22 mouse cellular contexts compared by ENCODE assay signal in the genomic region with DNA sequence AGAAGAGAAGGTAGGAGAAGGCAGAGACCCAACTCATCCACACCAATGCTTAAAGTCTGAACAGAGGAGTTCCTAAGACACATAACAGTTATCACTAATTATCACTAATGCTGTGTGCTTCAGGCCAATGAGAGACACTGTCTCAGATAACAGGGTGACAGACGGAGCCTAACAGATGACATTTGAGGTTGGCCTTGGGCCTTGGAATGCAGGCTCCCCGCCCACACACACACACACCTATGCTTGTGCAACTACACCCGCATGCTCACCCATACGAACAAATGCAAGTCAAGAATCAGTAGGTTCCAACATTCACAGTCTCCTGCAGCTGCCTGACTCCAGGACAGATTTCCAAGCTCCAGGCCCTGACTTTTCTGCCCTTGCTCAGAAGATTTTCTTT.
DNase-seq lines count a peak whose midpoint lies in the region; ATAC-seq lines count a peak whose summit lies in the region.
"Had no signal": no experiment of that assay in that cellular context is flagged by ENCODE, and none has a peak within 500 bp of the region (broad histone marks: within the 10 kb centered on the region; RNA-seq: fewer than 3 reads in every experiment).

No protein-coding gene starts in this region.

- DNase-seq in cerebellum, adult 11 months = peak; percentile 13
- peak; percentile 43 to 55 for DNase-seq in cerebellum, postnatal 14 days
- peak; percentile 25 for DNase-seq in thymus, postnatal 25 days
- DNase-seq in kidney, postnatal 25 days = no peak
- no peak for DNase-seq in adrenal gland, adult 8-10 months
- no peak for DNase-seq in layer of hippocampus, postnatal 10 days (ENCODE audit: low spot score in 2 of 2)
- DNase-seq: gastrocnemius, postnatal 36 days; kidney, adult 11 months; kidney, postnatal 10 days; layer of hippocampus, adult 9-11 months; lung, embryonic 14.5 days; retina, postnatal 1 day had no signal

- H3K27me3 ChIP-seq in liver, embryonic 16.5 days (ENCODE audit: control insufficient read depth, insufficient read depth, low read depth, low read length) = no peaks in the 10 kb centered on the region
- no peaks in the 10 kb centered on the region for H3K27me3 ChIP-seq in liver, embryonic 12.5 days (replicated peaks)
- H3K27me3 ChIP-seq: embryonic facial prominence, embryonic 12.5 days; forebrain, embryonic 15.5 days; limb, embryonic 15.5 days; midbrain, embryonic 13.5 days; stomach, embryonic 15.5 days had no signal

- WGBS in liver, embryonic 16.5 days (ENCODE audit: insufficient replicate concordance) = 46% methylated on average over 4 of the region's 4 CpGs
- WGBS in liver, embryonic 12.5 days (ENCODE audit: insufficient replicate concordance) = 52% methylated on average over 4 of the region's 4 CpGs

- no peak overlapping the region for H3K4me2 ChIP-seq in liver, embryonic 16.5 days (ENCODE audit: low read depth, low read length)
- no peak overlapping the region for H3K4me2 ChIP-seq in liver, embryonic 12.5 days
- H3K4me2 ChIP-seq: embryonic facial prominence, embryonic 12.5 days; forebrain, embryonic 15.5 days; hindbrain, embryonic 14.5 days; limb, embryonic 15.5 days; lung, embryonic 14.5 days; midbrain, embryonic 13.5 days; stomach, embryonic 15.5 days had no signal

- H3K36me3 ChIP-seq in liver, embryonic 16.5 days (ENCODE audit: control insufficient read depth, insufficient read depth) = no peaks in the 10 kb centered on the region
- H3K36me3 ChIP-seq in liver, embryonic 12.5 days = no peaks in the 10 kb centered on the region
- H3K36me3 ChIP-seq: embryonic facial prominence, embryonic 12.5 days; forebrain, embryonic 15.5 days; heart, embryonic 10.5 days; limb, embryonic 15.5 days; midbrain, embryonic 13.5 days; stomach, embryonic 15.5 days had no signal

- no peak overlapping the region for H3K4me3 ChIP-seq in liver, embryonic 16.5 days (ENCODE audit: low read depth, low read length)
- no peak overlapping the region for H3K4me3 ChIP-seq in liver, embryonic 12.5 days
- H3K4me3 ChIP-seq: embryonic facial prominence, embryonic 12.5 days; forebrain, embryonic 15.5 days; heart, embryonic 10.5 days; limb, embryonic 15.5 days; midbrain, embryonic 13.5 days; stomach, embryonic 15.5 days had no signal

- H3K9ac ChIP-seq in liver, embryonic 16.5 days (ENCODE audit: low read depth, low read length) = no peak overlapping the region
- no peak overlapping the region for H3K9ac ChIP-seq in liver, embryonic 12.5 days
- H3K9ac ChIP-seq: embryonic facial prominence, embryonic 12.5 days; forebrain, embryonic 15.5 days; hindbrain, embryonic 14.5 days; limb, embryonic 15.5 days; lung, embryonic 14.5 days; midbrain, embryonic 13.5 days; stomach, embryonic 15.5 days had no signal

- no peak overlapping the region for H3K27ac ChIP-seq in liver, embryonic 16.5 days (ENCODE audit: low read length)
- H3K27ac ChIP-seq in liver, embryonic 12.5 days = no peak overlapping the region
- H3K27ac ChIP-seq: embryonic facial prominence, embryonic 12.5 days; forebrain, embryonic 15.5 days; heart, embryonic 10.5 days; hindbrain, embryonic 14.5 days; limb, embryonic 15.5 days; macrophage; midbrain, embryonic 13.5 days; stomach, embryonic 15.5 days had no signal

- peaks cover 9% of the 10 kb centered on the region for H3K4me1 ChIP-seq in liver, embryonic 16.5 days (ENCODE audit: control insufficient read depth, low read depth, low read length)
- peaks cover 13% of the 10 kb centered on the region for H3K4me1 ChIP-seq in liver, embryonic 12.5 days
- H3K4me1 ChIP-seq: embryonic facial prominence, embryonic 12.5 days; forebrain, embryonic 15.5 days; stomach, embryonic 15.5 days had no signal

- peak; percentile 48; the same call in 1 of the 2 replicates for ATAC-seq in liver, embryonic 16.5 days (ENCODE audit: low read depth)
- no peak for ATAC-seq in liver, embryonic 12.5 days
- ATAC-seq: forebrain, embryonic 15.5 days; midbrain, embryonic 13.5 days had no signal

- H3K9me3 ChIP-seq in liver, embryonic 16.5 days (replicated peaks; ENCODE audit: control insufficient read depth, low read length) = no peaks in the 10 kb centered on the region
- H3K9me3 ChIP-seq in liver, embryonic 12.5 days (replicated peaks) = no peaks in the 10 kb centered on the region
- H3K9me3 ChIP-seq: embryonic facial prominence, embryonic 12.5 days; forebrain, embryonic 15.5 days; heart, embryonic 10.5 days; limb, embryonic 15.5 days; midbrain, embryonic 13.5 days; stomach, embryonic 15.5 days had no signal

Comparison
In these comparisons a context has a peak if more than half of its experiments do, and no peak if none do; other contexts are left out.
1. DNase-seq: peak in cerebellum, adult 11 months (single experiment), cerebellum, postnatal 14 days (2 of 2) and thymus, postnatal 25 days (single experiment); none in kidney, postnatal 25 days (0 of 2), adrenal gland, adult 8-10 months (single experiment) and layer of hippocampus, postnatal 10 days (0 of 2).